Mouse (Mus musculus): ENCODE results near the gene Lzic. TPM values are rescaled to one million over a fixed set of nuclear protein-coding genes. Genes with fewer than 3 reads are reported as not detected.

The Lzic gene
- total and polyA plus RNA-seq, 3 experiments = 40.0 to 53.3 (median 43.4) TPM

GRCm38 (mm10) chr4:149517868-149518340 is 32.9 kb downstream of the Lzic start, which contains the start of gene Ctnnbip1:
Gene Ctnnbip1 (plus strand): TSS chr4:149518236.
- TF ChIP-seq JUN (IDR thresholded peaks at IDR 0.05; ENCODE audit: insufficient read depth, low read depth, low read length) = no peak
- 0 out of 2 replicates have a peak, but pooled peaks have one; percentile 35 for TF ChIP-seq E2F4 (IDR thresholded peaks at IDR 0.05; ENCODE audit: insufficient replicate concordance, low read depth, low read length)
- TF ChIP-seq TCF12 (IDR thresholded peaks at IDR 0.05; ENCODE audit: low read depth, low read length) = 0 out of 2 replicates have a peak, but pooled peaks have one; percentile 36
- 0 out of 2 replicates have a peak, but pooled peaks have one; percentile 31 for TF ChIP-seq ELF1 (IDR thresholded peaks at IDR 0.05; ENCODE audit: low read depth, low read length)
- peak; percentile 90 for TF ChIP-seq UBTF (IDR thresholded peaks at IDR 0.05; ENCODE audit: low read depth, low read length)
- peak; percentile 32; the same call in 1 of the 2 replicates for TF ChIP-seq ZMIZ1 (IDR thresholded peaks at IDR 0.05; ENCODE audit: low read depth, low read length)
- no peak for TF ChIP-seq CHD1 (IDR thresholded peaks at IDR 0.05; ENCODE audit: low read depth, low read length)
- TF ChIP-seq KAT2A (IDR thresholded peaks at IDR 0.05; ENCODE audit: insufficient replicate concordance, low read length) = no peak
- peak; percentile 20 for TF ChIP-seq HCFC1 (IDR thresholded peaks at IDR 0.05; ENCODE audit: low read depth, low read length)
- 0 out of 2 replicates have a peak, but pooled peaks have one; percentile 46 for TF ChIP-seq MAZ (IDR thresholded peaks at IDR 0.05; ENCODE audit: low read depth, low read length)
- no peak for TF ChIP-seq ZC3H11A (IDR thresholded peaks at IDR 0.05; ENCODE audit: low read depth, low read length)
- peak; percentile 59 for TF ChIP-seq NRF1 (IDR thresholded peaks at IDR 0.05; ENCODE audit: low read depth, low read length)
- TF ChIP-seq EP300 (IDR thresholded peaks at IDR 0.05; ENCODE audit: low read length) = no peak
- TF ChIP-seq MEF2A (IDR thresholded peaks at IDR 0.05; ENCODE audit: borderline replicate concordance, low read depth, low read length) = no peak; the same call in 1 of the 2 replicates
- TF ChIP-seq POLR2A (IDR thresholded peaks at IDR 0.05; ENCODE audit: low read depth, low read length) = peak; percentile 37; the same call in 1 of the 2 replicates
- no peak for TF ChIP-seq MYC (IDR thresholded peaks at IDR 0.05; ENCODE audit: low read depth, low read length)
- peak; percentile 29; the same call in 1 of the 2 replicates for TF ChIP-seq MXI1 (IDR thresholded peaks at IDR 0.05; ENCODE audit: low read depth, low read length)
- no peak for TF ChIP-seq SIN3A (IDR thresholded peaks at IDR 0.05; ENCODE audit: low read length)
- TF ChIP-seq JUND (conservative IDR thresholded peaks at IDR 0.05; ENCODE audit: low read depth, low read length) = no peak
- no peak within 1 kb of the TSS for H3K27ac ChIP-seq (ENCODE audit: insufficient read depth, low read depth)
- no peaks in the 10 kb centered on the region for H3K79me2 ChIP-seq (replicated peaks; ENCODE audit: control insufficient read depth, extremely low read depth, insufficient read depth, poor library complexity, severe bottlenecking)
- H3K9me3 ChIP-seq (replicated peaks; ENCODE audit: low read length) = peaks cover 2% of the 10 kb centered on the region
- peak within 1 kb of the TSS; percentile 61 for H3K9ac ChIP-seq (ENCODE audit: insufficient read depth, low read depth)
- no peaks in the 10 kb centered on the region for H3K36me3 ChIP-seq (replicated peaks in 1 of 2; ENCODE audit: control insufficient read depth in 1 of 2, insufficient read depth in 1 of 2, low read length in 1 of 2)
- in situ Hi-C loops (cut with MboI; ENCODE audit: low pct_ligation_motif_present, low pct_unique_long_range_greater_than_20kb, low sequenced_read_pairs) = no loop called here
- H3K4me3 ChIP-seq (replicated peaks in 1 of 3; ENCODE audit: low read depth in 2 of 3, low read length in 2 of 3, poor library complexity in 1 of 3) = peak within 1 kb of the TSS; percentile 49 to 66 (median 62)
- peak; percentile 97 for DNase-seq (ENCODE audit: extremely low read depth)
- peak within 1 kb of the TSS; percentile 96 for H3K4me2 ChIP-seq (ENCODE audit: insufficient read depth, low read depth, poor library complexity, severe bottlenecking)
- peaks cover 28% of the 10 kb centered on the region for H3K27me3 ChIP-seq (replicated peaks)
- dilution Hi-C loops (cut with MboI; ENCODE audit: extremely low pct_ligation_motif_present, extremely low pct_unique_long_range_greater_than_20kb, low sequenced_read_pairs) = no loop called here
- H3K4me1 ChIP-seq (ENCODE audit: control insufficient read depth in 1 of 2, insufficient read depth in 2 of 2) = peaks cover 9 to 12% of the 10 kb centered on the region in 2 experiments

Measured in CH12.LX (cell line).